Mouse (Mus musculus): ENCODE measurements around the gene Nudt5.

Gene Nudt5

GRCm38 (mm10) chr2:5844873-5845631 is at the start of gene Nudt5, which contains the start of gene Cdc123:
TSS of gene Nudt5 (plus strand) at chr2:5845019.
TSS of gene Cdc123 (minus strand) at chr2:5845164.
- peak; percentile 92 for DNase-seq (ENCODE audit: low read depth, low spot score)

GRCm38 (mm10) chr2:5797816-5798672 is 46.8 kb upstream of the Nudt5 start:
- DNase-seq (ENCODE audit: low read depth, low spot score), result no peak

GRCm38 (mm10) chr2:5801182-5801640 is 43.6 kb upstream of the Nudt5 start:
- DNase-seq (ENCODE audit: low read depth, low spot score), result no peak

- DNase-seq (ENCODE audit: low read depth, low spot score), result no peak
Measured at GRCm38 (mm10) chr2:5801927-5802590, 42.8 kb upstream of the Nudt5 start.

- no peak for DNase-seq (ENCODE audit: low read depth, low spot score)
Measured at GRCm38 (mm10) chr2:5804440-5805045, 40.3 kb upstream of the Nudt5 start.

- no peak for DNase-seq (ENCODE audit: low read depth, low spot score)
Measured at GRCm38 (mm10) chr2:5805228-5805627, 39.6 kb upstream of the Nudt5 start.

- peak; percentile 3 for DNase-seq (ENCODE audit: low read depth, low spot score)
Measured at GRCm38 (mm10) chr2:5806201-5806600, 38.6 kb upstream of the Nudt5 start.

- DNase-seq (ENCODE audit: low read depth, low spot score), result no peak
Measured at GRCm38 (mm10) chr2:5810036-5810718, 34.6 kb upstream of the Nudt5 start.

- DNase-seq (ENCODE audit: low read depth, low spot score), result no peak
Measured at GRCm38 (mm10) chr2:5811235-5811782, 33.5 kb upstream of the Nudt5 start.

GRCm38 (mm10) chr2:5821264-5821663 is 23.6 kb upstream of the Nudt5 start:
- no peak for DNase-seq (ENCODE audit: low read depth, low spot score)

- DNase-seq (ENCODE audit: low read depth, low spot score), result no peak
Measured at GRCm38 (mm10) chr2:5822449-5822848, 22.4 kb upstream of the Nudt5 start.

- no peak for DNase-seq (ENCODE audit: low read depth, low spot score)
Measured at GRCm38 (mm10) chr2:5824213-5824612, 20.6 kb upstream of the Nudt5 start.

GRCm38 (mm10) chr2:5824685-5825084 is 20.1 kb upstream of the Nudt5 start:
- DNase-seq (ENCODE audit: low read depth, low spot score), result no peak

- no peak for DNase-seq (ENCODE audit: low read depth, low spot score)
Measured at GRCm38 (mm10) chr2:5825265-5825913, 19.4 kb upstream of the Nudt5 start.

- DNase-seq (ENCODE audit: low read depth, low spot score), result no peak
Measured at GRCm38 (mm10) chr2:5840815-5841214, 4.0 kb upstream of the Nudt5 start.

- DNase-seq (ENCODE audit: low read depth, low spot score), result no peak
Measured at GRCm38 (mm10) chr2:5844181-5844872, 492 bp upstream of the Nudt5 start.

GRCm38 (mm10) chr2:5845826-5846225 is 1.0 kb downstream of the Nudt5 start:
- DNase-seq (ENCODE audit: low read depth, low spot score), result no peak

GRCm38 (mm10) chr2:5851116-5851515 is 6.3 kb downstream of the Nudt5 start:
- no peak for DNase-seq (ENCODE audit: low read depth, low spot score)

GRCm38 (mm10) chr2:5851866-5852265 is 7.0 kb downstream of the Nudt5 start:
- DNase-seq (ENCODE audit: low read depth, low spot score), result no peak

- no peak for DNase-seq (ENCODE audit: low read depth, low spot score)
Measured at GRCm38 (mm10) chr2:5862834-5863233, 18.0 kb downstream of the Nudt5 start, which contains the start of gene Gm13199. TSS of gene Gm13199 (minus strand) at chr2:5862934.

Data from retina, postnatal 7 days (tissue).